Mouse (Mus musculus): ENCODE results near the gene Mark3. TPM values are rescaled to one million over a fixed set of nuclear protein-coding genes. Genes with fewer than 3 reads are reported as not detected.

The Mark3 gene
- polyA plus RNA-seq, 1 experiment: 33.7 TPM

DNA sequence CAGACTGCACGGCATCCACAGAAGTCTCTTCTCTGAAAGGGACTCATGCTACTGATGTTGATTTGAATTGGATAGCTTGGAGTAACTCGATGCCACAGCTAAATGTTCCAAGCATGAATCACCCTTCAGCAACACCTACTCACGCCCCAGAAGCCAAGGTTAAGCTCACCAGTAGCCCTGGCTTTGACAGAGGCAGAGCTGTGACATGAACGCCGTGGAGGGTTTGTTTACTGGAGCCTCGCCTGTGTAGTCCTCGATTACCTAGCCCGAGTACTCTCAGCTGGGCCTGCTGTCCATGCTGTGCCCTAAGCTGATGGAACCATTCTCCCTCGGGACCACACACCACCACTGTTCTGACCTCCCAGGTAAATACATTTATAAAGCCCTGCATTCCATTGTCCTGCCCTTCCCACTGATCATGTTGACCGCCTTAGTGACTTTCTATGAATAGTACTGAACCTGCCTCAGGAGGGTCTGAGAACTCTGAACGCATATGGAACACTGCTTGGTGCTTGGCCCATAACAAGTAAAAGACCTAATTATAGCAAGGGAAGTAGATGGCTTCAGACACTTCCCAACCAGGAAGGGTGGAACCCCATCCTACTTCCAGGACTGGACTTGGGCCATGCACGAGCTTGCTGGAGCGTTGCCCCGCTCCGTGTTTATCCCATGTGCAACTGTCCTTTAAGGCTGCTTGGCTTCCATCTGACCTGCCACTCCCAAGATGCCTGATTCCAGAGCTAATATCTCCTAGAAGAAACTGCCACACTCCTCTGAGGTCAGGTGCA, 131.1 kb downstream of the Mark3 start:
- H3K4me3 ChIP-seq (ENCODE audit: insufficient read depth, low read depth, low read length): no peak overlapping the region
- no peaks in the 10 kb centered on the region for H3K27me3 ChIP-seq (replicated peaks; ENCODE audit: control insufficient read depth, insufficient read depth, low read length)
- peaks cover 4% of the 10 kb centered on the region; the same call in 1 of the 2 replicates for H3K4me1 ChIP-seq (ENCODE audit: control insufficient read depth, insufficient read depth, low read length)
- no peaks in the 10 kb centered on the region for H3K36me3 ChIP-seq (ENCODE audit: control insufficient read depth, insufficient read depth, low read length)
- WGBS: 25% methylated on average over 15 of the region's 15 CpGs
- peak; percentile 92 for DNase-seq
- TF ChIP-seq CTCF (conservative IDR thresholded peaks at IDR 0.05; ENCODE audit: insufficient read depth, insufficient read length, low read depth, low read length): no peak
- no peak for TF ChIP-seq POLR2A (IDR thresholded peaks at IDR 0.05; ENCODE audit: low read depth, low read length)
- peak overlapping the region; percentile 80 for H3K27ac ChIP-seq (ENCODE audit: insufficient read depth, low read depth, low read length)

Other genes with a start within 250 kb of the Mark3 start
- gene Cdc42bpb, start 196.8 kb upstream of the Mark3 start, polyA plus RNA-seq (2012; rRNA removed): 164 and 208 TPM in 2 replicates
- 0.13 and 0.15 TPM in 2 replicates for gene Lbhd2, start 167.7 kb upstream of the Mark3 start, polyA plus RNA-seq (2012; rRNA removed)
- 42.9 and 50.5 TPM in 2 replicates for gene Exoc3l4, start 157.5 kb upstream of the Mark3 start, polyA plus RNA-seq (2012; rRNA removed)
- 48.5 and 56.2 TPM in 2 replicates for gene Tnfaip2, start 132.1 kb upstream of the Mark3 start, polyA plus RNA-seq (2012; rRNA removed)
- 2.8 and 4.3 TPM in 2 replicates for gene Gm266, start 88.7 kb upstream of the Mark3 start, polyA plus RNA-seq (2012; rRNA removed)
- gene Eif5, start 36.5 kb upstream of the Mark3 start, polyA plus RNA-seq (2012; rRNA removed): 90.3 and 91.1 TPM in 2 replicates
- 280 and 340 TPM in 2 replicates for gene Ckb, start 97.8 kb downstream of the Mark3 start, polyA plus RNA-seq (2012; rRNA removed)
- 12.4 and 16.9 TPM in 2 replicates for gene Trmt61a, start 103.6 kb downstream of the Mark3 start, polyA plus RNA-seq (2012; rRNA removed)
- gene Bag5, start 138.7 kb downstream of the Mark3 start, polyA plus RNA-seq (2012; rRNA removed): 11.3 and 14.6 TPM in 2 replicates
- 63.8 and 68.4 TPM in 2 replicates for gene Apopt1, start 138.7 kb downstream of the Mark3 start, polyA plus RNA-seq (2012; rRNA removed)
- 40.3 and 44.3 TPM in 2 replicates for gene Klc1, start 184.3 kb downstream of the Mark3 start, polyA plus RNA-seq (2012; rRNA removed)
- 5.3 and 6.0 TPM in 2 replicates for gene Xrcc3, start 239.3 kb downstream of the Mark3 start, polyA plus RNA-seq (2012; rRNA removed)
- gene Zfyve21, start 239.6 kb downstream of the Mark3 start, polyA plus RNA-seq (2012; rRNA removed): 97.0 and 105 TPM in 2 replicates